Mouse (Mus musculus): ENCODE results near the gene Igf1r. TPM values are rescaled to one million over a fixed set of nuclear protein-coding genes. Genes with fewer than 3 reads are reported as not detected.

Igf1r gene
- polyA plus RNA-seq, 1 experiment = 22.7 TPM

DNA sequence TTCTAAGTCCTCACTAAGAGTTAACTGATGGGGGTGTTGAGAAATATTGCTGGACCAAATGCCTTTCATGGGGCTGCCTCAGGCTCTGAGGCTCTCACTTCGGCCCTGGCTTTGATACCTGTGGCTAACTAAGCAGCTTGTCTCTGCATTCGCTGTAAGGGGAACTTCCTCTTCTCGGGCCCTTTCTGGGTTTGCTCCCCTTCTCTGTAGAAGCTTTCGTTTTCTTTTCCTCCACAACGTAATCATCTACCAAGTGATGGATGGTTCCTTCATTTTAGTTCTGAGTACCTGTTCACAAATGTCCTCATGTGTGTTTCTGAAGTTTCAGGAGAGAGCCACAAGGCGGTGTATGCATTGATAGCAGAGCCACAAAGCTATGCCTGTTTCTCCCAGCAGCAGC, 256.4 kb downstream of the Igf1r start:
- Histone ChIP-seq H3K27ac (ENCODE audit: insufficient read depth, low read length) (no peak overlapping the region), H3K4me3 (ENCODE audit: insufficient read depth, low read length) (no peak overlapping the region), H3K4me1 (ENCODE audit: control insufficient read depth, insufficient read depth, low read length) (no peaks in the 10 kb centered on the region)
- TF ChIP-seq CTCF (IDR thresholded peaks at IDR 0.05; ENCODE audit: extremely low read depth, insufficient read depth, low read length) (no peak), POLR2A (IDR thresholded peaks at IDR 0.05; ENCODE audit: extremely low read depth, insufficient read depth, low read length) (no peak)

DNA sequence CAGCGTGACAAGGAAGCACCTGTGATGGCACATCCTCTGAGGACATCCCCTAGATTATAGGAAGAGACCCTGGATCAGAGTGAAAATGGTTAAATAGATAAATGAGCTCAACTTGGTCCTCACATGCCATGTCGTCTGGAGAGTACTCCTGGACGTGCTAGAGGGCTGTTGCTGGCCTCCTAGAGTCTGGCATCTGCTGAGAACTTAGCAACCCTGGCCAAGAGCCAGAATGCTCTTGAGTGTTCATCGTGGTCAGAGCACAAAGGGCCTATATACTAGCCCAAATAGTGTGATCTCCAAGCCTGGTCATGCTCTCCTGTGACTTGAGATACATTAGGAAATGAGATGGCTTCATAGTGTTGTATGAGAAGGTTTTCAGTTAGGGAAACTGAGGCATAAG, 257.8 kb downstream of the Igf1r start:
- no peak for TF ChIP-seq POLR2A (IDR thresholded peaks at IDR 0.05; ENCODE audit: extremely low read depth, insufficient read depth, low read length)
- TF ChIP-seq CTCF (IDR thresholded peaks at IDR 0.05; ENCODE audit: extremely low read depth, insufficient read depth, low read length) = no peak
- no peak overlapping the region for H3K27ac ChIP-seq (ENCODE audit: insufficient read depth, low read length)
- H3K4me3 ChIP-seq (ENCODE audit: insufficient read depth, low read length) = no peak overlapping the region
- no peaks in the 10 kb centered on the region for H3K4me1 ChIP-seq (ENCODE audit: control insufficient read depth, insufficient read depth, low read length)

DNA sequence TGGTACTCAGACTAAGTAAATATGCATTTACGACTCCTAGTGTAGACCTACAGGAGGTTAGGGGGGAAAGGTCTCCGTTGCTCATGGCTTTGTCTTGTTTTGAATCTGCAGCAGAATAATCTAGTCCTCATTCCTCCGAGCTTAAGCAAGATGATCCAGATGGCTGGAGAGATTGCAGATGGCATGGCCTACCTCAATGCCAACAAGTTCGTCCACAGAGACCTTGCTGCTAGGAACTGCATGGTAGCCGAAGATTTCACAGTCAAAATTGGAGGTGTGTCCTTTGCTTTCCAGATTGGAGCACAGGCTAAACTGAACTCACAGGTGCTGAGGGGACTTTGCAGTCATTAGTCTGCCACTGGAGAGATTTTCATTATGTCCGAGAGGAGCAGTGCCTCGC, 259.3 kb downstream of the Igf1r start:
- Histone ChIP-seq H3K4me1 (ENCODE audit: control insufficient read depth, insufficient read depth, low read length) (no peaks in the 10 kb centered on the region), H3K4me3 (ENCODE audit: insufficient read depth, low read length) (no peak overlapping the region), H3K27ac (ENCODE audit: insufficient read depth, low read length) (no peak overlapping the region)
- TF ChIP-seq POLR2A (IDR thresholded peaks at IDR 0.05; ENCODE audit: extremely low read depth, insufficient read depth, low read length) = no peak
- TF ChIP-seq CTCF (IDR thresholded peaks at IDR 0.05; ENCODE audit: extremely low read depth, insufficient read depth, low read length) = no peak

DNA sequence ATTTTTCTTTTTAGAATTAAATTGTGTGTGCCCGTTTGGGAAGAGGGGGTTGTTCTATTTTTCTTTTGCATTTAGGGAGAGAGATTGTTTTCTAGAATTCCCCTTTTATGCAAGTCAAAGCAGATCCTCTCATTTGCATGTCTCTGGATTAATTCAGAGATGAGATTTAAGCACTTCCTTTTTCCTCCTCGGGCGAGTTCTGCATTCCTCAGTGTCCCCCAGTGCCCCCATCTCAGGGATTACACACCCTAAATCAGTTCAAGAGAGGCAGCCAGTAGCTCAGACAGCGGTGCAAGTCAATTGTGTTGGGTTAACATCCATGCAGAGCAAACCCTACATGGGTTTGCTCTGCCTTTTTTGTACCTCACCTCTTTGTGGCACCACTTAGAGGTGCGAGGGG, 261.2 kb downstream of the Igf1r start:
- no peak overlapping the region for H3K27ac ChIP-seq (ENCODE audit: insufficient read depth, low read length)
- no peak overlapping the region for H3K4me3 ChIP-seq (ENCODE audit: insufficient read depth, low read length)
- no peaks in the 10 kb centered on the region for H3K4me1 ChIP-seq (ENCODE audit: control insufficient read depth, insufficient read depth, low read length)
- TF ChIP-seq CTCF (IDR thresholded peaks at IDR 0.05; ENCODE audit: extremely low read depth, insufficient read depth, low read length) (no peak), POLR2A (IDR thresholded peaks at IDR 0.05; ENCODE audit: extremely low read depth, insufficient read depth, low read length) (no peak)

DNA sequence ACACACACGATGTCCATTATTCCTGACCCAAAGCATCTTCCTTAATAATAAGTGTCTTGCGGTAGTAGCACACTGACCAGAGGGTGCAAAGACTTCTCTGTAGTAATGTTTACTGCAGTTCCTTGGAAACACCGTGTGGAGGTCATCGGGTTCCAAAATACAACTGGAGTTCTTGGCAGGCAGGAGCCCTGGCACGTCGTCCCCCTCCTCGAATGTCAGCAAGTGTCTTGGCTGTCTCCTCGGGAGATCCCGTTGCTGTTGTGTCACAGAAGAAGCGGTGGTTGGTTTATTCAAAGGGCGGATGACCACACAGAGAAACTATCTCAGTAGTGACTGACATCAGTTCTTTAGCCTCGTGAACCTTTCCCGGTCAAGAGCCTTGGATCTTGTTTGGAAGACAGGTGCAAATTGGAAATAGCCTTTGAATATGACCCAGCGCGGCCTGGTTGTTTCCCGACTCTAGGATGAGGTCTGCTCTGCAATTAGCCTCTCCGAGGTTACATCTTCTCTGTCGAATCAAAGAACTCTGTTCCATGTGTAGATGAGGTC, 263.0 kb downstream of the Igf1r start:
- Histone ChIP-seq H3K4me1 (ENCODE audit: control insufficient read depth, insufficient read depth, low read length) (no peaks in the 10 kb centered on the region), H3K27ac (ENCODE audit: insufficient read depth, low read length) (no peak overlapping the region), H3K4me3 (ENCODE audit: insufficient read depth, low read length) (no peak overlapping the region)
- no peak for TF ChIP-seq CTCF (IDR thresholded peaks at IDR 0.05; ENCODE audit: extremely low read depth, insufficient read depth, low read length)
- TF ChIP-seq POLR2A (IDR thresholded peaks at IDR 0.05; ENCODE audit: extremely low read depth, insufficient read depth, low read length) = no peak

- no peak overlapping the region for H3K4me3 ChIP-seq (ENCODE audit: insufficient read depth, low read length)
- no peak overlapping the region for H3K27ac ChIP-seq (ENCODE audit: insufficient read depth, low read length)
- no peak for TF ChIP-seq CTCF (IDR thresholded peaks at IDR 0.05; ENCODE audit: extremely low read depth, insufficient read depth, low read length)
- no peak for TF ChIP-seq POLR2A (IDR thresholded peaks at IDR 0.05; ENCODE audit: extremely low read depth, insufficient read depth, low read length)
- H3K4me1 ChIP-seq (ENCODE audit: control insufficient read depth, insufficient read depth, low read length) = peaks cover 5% of the 10 kb centered on the region
Observed at GRCm38 (mm10) chr7:68218879-68219278, 266.3 kb downstream of the Igf1r start.

GRCm38 (mm10) chr7:68221677-68222230, 269.1 kb downstream of the Igf1r start:
- H3K27ac ChIP-seq (ENCODE audit: insufficient read depth, low read length) = no peak overlapping the region

DNA sequence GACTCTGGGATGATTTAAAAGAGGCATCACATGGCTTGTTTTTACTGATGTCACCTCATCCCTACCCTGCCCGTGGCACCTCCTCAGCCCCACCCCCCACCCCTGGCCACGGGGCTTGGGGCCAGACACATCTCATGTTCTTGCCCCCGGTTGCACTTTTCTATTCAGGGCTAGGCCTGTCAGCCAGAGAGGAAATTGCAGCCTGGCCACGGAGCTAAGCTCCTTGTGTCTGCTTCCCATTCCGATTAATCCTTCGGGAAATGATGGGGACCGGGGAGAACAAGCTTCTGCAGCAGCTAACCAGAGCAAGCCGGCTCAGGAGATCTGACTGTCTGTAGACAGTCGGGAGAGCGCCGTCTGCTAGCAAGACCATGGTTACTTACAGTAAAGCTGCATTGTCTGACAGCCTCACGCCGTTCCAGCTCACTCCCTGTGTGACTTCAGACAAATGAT, 270.8 kb downstream of the Igf1r start:
- H3K4me1 ChIP-seq (ENCODE audit: control insufficient read depth, insufficient read depth, low read length) = peaks cover 7% of the 10 kb centered on the region
- no peak overlapping the region for H3K4me3 ChIP-seq (ENCODE audit: insufficient read depth, low read length)
- TF ChIP-seq POLR2A (IDR thresholded peaks at IDR 0.05; ENCODE audit: extremely low read depth, insufficient read depth, low read length) (no peak), CTCF (IDR thresholded peaks at IDR 0.05; ENCODE audit: extremely low read depth, insufficient read depth, low read length) (no peak)
- H3K27ac ChIP-seq (ENCODE audit: insufficient read depth, low read length) = no peak overlapping the region

More at GRCm38 (mm10) chr7:68221677-68222230, 269.1 kb downstream of the Igf1r start:
- TF ChIP-seq POLR2A (IDR thresholded peaks at IDR 0.05; ENCODE audit: extremely low read depth, insufficient read depth, low read length) (no peak), CTCF (IDR thresholded peaks at IDR 0.05; ENCODE audit: extremely low read depth, insufficient read depth, low read length) (no peak)
- peaks cover 7% of the 10 kb centered on the region for H3K4me1 ChIP-seq (ENCODE audit: control insufficient read depth, insufficient read depth, low read length)
- no peak overlapping the region for H3K4me3 ChIP-seq (ENCODE audit: insufficient read depth, low read length)

DNA sequence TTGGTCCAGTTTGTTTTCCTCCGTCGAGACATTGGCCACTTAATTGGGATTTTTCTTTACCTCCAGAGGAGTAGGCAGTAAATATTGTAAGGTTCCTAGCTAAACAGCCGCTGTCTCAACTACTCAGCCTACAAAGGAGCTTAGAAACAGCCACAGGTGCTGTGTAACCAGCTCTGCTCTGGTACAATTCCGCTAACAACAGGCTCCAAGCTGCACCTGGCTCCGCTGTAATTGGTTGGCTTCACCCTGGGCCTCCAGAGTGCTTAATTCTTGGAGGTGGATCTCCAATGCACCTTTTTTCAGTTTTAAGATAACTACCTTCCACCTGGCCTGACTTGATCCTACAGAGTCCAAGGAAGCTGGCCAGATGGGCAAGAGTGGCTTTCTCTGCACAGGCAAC, 271.4 kb downstream of the Igf1r start:
- TF ChIP-seq POLR2A (IDR thresholded peaks at IDR 0.05; ENCODE audit: extremely low read depth, insufficient read depth, low read length) (no peak), CTCF (IDR thresholded peaks at IDR 0.05; ENCODE audit: extremely low read depth, insufficient read depth, low read length) (no peak)
- H3K27ac ChIP-seq (ENCODE audit: insufficient read depth, low read length) = no peak overlapping the region

GRCm38 (mm10) chr7:68225427-68226054, 272.9 kb downstream of the Igf1r start:
- Histone ChIP-seq H3K27ac (ENCODE audit: insufficient read depth, low read length) (no peak overlapping the region), H3K4me1 (ENCODE audit: control insufficient read depth, insufficient read depth, low read length) (peaks cover 7% of the 10 kb centered on the region), H3K4me3 (ENCODE audit: insufficient read depth, low read length) (no peak overlapping the region)
- TF ChIP-seq CTCF (IDR thresholded peaks at IDR 0.05; ENCODE audit: extremely low read depth, insufficient read depth, low read length) = no peak
- no peak for TF ChIP-seq POLR2A (IDR thresholded peaks at IDR 0.05; ENCODE audit: extremely low read depth, insufficient read depth, low read length)

More for the DNA sequence above, 271.4 kb downstream of the Igf1r start:
- Histone ChIP-seq H3K4me3 (ENCODE audit: insufficient read depth, low read length) (no peak overlapping the region), H3K4me1 (ENCODE audit: control insufficient read depth, insufficient read depth, low read length) (peaks cover 7% of the 10 kb centered on the region)

Measured in cortical plate, adult 2 months (tissue).